Mouse (Mus musculus): ENCODE measurements at regions not wholly inside any gene's neighbourhood (a gene's known extent, or its start where the extent isn't known, plus 50 kb on each side); places are given as distances from the start of the nearest gene placed in this dataset.

GRCm38 (mm10) chr7:116857141-116857540 lies 353.0 kb downstream of the Nucb2 start:
- no peak for DNase-seq (ENCODE audit: low read depth)

GRCm38 (mm10) chr7:116857744-116858143 lies 353.6 kb downstream of the Nucb2 start:
- no peak for DNase-seq (ENCODE audit: low read depth)

- no peak for DNase-seq (ENCODE audit: low read depth)
Observed at GRCm38 (mm10) chr7:116882268-116882964, 378.2 kb downstream of the Nucb2 start.

- DNase-seq (ENCODE audit: low read depth): no peak
Observed at GRCm38 (mm10) chr7:116893846-116894245, 389.7 kb downstream of the Nucb2 start.

- no peak for DNase-seq (ENCODE audit: low read depth)
Observed at GRCm38 (mm10) chr7:116915797-116916196, 411.6 kb downstream of the Nucb2 start.

- DNase-seq (ENCODE audit: low read depth): no peak
Observed at GRCm38 (mm10) chr7:116917921-116918670, 413.9 kb downstream of the Nucb2 start.

- no peak for DNase-seq (ENCODE audit: low read depth)
Observed at GRCm38 (mm10) chr7:116946448-116946847, 434.3 kb upstream of the Xylt1 start.

- DNase-seq (ENCODE audit: low read depth): no peak
Observed at GRCm38 (mm10) chr7:116959196-116959895, 421.4 kb upstream of the Xylt1 start.

- DNase-seq (ENCODE audit: low read depth): no peak
Observed at GRCm38 (mm10) chr7:116963839-116964238, 416.9 kb upstream of the Xylt1 start.

GRCm38 (mm10) chr7:116991351-116991750 lies 389.4 kb upstream of the Xylt1 start:
- no peak for DNase-seq (ENCODE audit: low read depth)

- DNase-seq (ENCODE audit: low read depth): no peak
Observed at GRCm38 (mm10) chr7:116992166-116992565, 388.6 kb upstream of the Xylt1 start.

- DNase-seq (ENCODE audit: low read depth): no peak
Observed at GRCm38 (mm10) chr7:116995770-116996169, 385.0 kb upstream of the Xylt1 start.

- no peak for DNase-seq (ENCODE audit: low read depth)
Observed at GRCm38 (mm10) chr7:117003167-117003566, 377.6 kb upstream of the Xylt1 start.

- DNase-seq (ENCODE audit: low read depth): no peak
Observed at GRCm38 (mm10) chr7:117018349-117018748, 362.4 kb upstream of the Xylt1 start.

GRCm38 (mm10) chr7:117021716-117022115 lies 359.1 kb upstream of the Xylt1 start:
- DNase-seq (ENCODE audit: low read depth): peak; percentile 4

GRCm38 (mm10) chr7:117044926-117045325 lies 335.9 kb upstream of the Xylt1 start:
- DNase-seq (ENCODE audit: low read depth): no peak

GRCm38 (mm10) chr7:117049249-117049648 lies 331.5 kb upstream of the Xylt1 start:
- DNase-seq (ENCODE audit: low read depth): no peak

GRCm38 (mm10) chr7:117065771-117066170 lies 315.0 kb upstream of the Xylt1 start:
- DNase-seq (ENCODE audit: low read depth): no peak

- no peak for DNase-seq (ENCODE audit: low read depth)
Observed at GRCm38 (mm10) chr7:117090911-117091550, 289.7 kb upstream of the Xylt1 start.

GRCm38 (mm10) chr7:117092860-117093259 lies 287.9 kb upstream of the Xylt1 start:
- no peak for DNase-seq (ENCODE audit: low read depth)

- DNase-seq (ENCODE audit: low read depth): no peak
Observed at GRCm38 (mm10) chr7:117097618-117098017, 283.2 kb upstream of the Xylt1 start.

GRCm38 (mm10) chr7:117099041-117099440 lies 281.7 kb upstream of the Xylt1 start:
- DNase-seq (ENCODE audit: low read depth): no peak
